Mouse (Mus musculus) lung, adult 18-20 months (tissue): ENCODE measurements at regions not wholly inside any gene's neighbourhood (a gene's known extent, or its start where the extent isn't known, plus 50 kb on each side); places are given as distances from the start of the nearest gene placed in this dataset.
A peak's percentile ranks its signal among the peaks of the same experiment; 100 is the strongest.

Experiments used
- DNase-seq, 2 experiments: peaks; one replicate each; pipeline ENCODE4 v3.0.0; 2022; ENCODE audit warnings: mixed read lengths in 2 of 2

GRCm38 (mm10) chr12:9934158-9934557, 364.2 kb downstream of the Osr1 start:
- peak; percentile 9 to 35 for DNase-seq

- no peak for DNase-seq
Observed at GRCm38 (mm10) chr12:9941357-9941756, 371.4 kb downstream of the Osr1 start.

- no peak for DNase-seq
Observed at GRCm38 (mm10) chr12:9941823-9942222, 371.9 kb downstream of the Osr1 start.

GRCm38 (mm10) chr12:9948784-9949183, 378.9 kb downstream of the Osr1 start:
- no peak for DNase-seq

GRCm38 (mm10) chr12:9952372-9952771, 382.5 kb downstream of the Osr1 start:
- DNase-seq, result no peak

GRCm38 (mm10) chr12:9954178-9954888, 384.4 kb downstream of the Osr1 start:
- DNase-seq, result no peak

- DNase-seq, result no peak
Observed at GRCm38 (mm10) chr12:9969390-9969789, 399.5 kb downstream of the Osr1 start.

GRCm38 (mm10) chr12:9970771-9971170, 399.0 kb upstream of the Nt5c1b start:
- DNase-seq, result no peak

GRCm38 (mm10) chr12:9978494-9979112, 391.2 kb upstream of the Nt5c1b start:
- peak in 1 of 2 experiments; percentile 24 for DNase-seq

- DNase-seq, result peak in 1 of 2 experiments; percentile 13
Observed at GRCm38 (mm10) chr12:9979113-9979507, 390.7 kb upstream of the Nt5c1b start.

- no peak for DNase-seq
Observed at GRCm38 (mm10) chr12:9991305-9991704, 378.5 kb upstream of the Nt5c1b start.

- DNase-seq, result no peak
Observed at GRCm38 (mm10) chr12:9995670-9996069, 374.1 kb upstream of the Nt5c1b start.

- DNase-seq, result no peak
Observed at GRCm38 (mm10) chr12:9996455-9997189, 373.2 kb upstream of the Nt5c1b start.

- no peak for DNase-seq
Observed at GRCm38 (mm10) chr12:9997190-9997561, 372.6 kb upstream of the Nt5c1b start.

GRCm38 (mm10) chr12:9997571-9997970, 372.2 kb upstream of the Nt5c1b start:
- no peak for DNase-seq

GRCm38 (mm10) chr12:9999933-10000332, 369.8 kb upstream of the Nt5c1b start:
- no peak for DNase-seq

GRCm38 (mm10) chr12:10008473-10008872, 361.3 kb upstream of the Nt5c1b start:
- no peak for DNase-seq

GRCm38 (mm10) chr12:10016710-10017581, 352.8 kb upstream of the Nt5c1b start:
- no peak for DNase-seq

GRCm38 (mm10) chr12:10035479-10035878, 334.3 kb upstream of the Nt5c1b start:
- DNase-seq, result no peak

GRCm38 (mm10) chr12:10062006-10062514, 307.7 kb upstream of the Nt5c1b start:
- no peak for DNase-seq

GRCm38 (mm10) chr12:10078341-10078740, 291.4 kb upstream of the Nt5c1b start:
- no peak for DNase-seq

- no peak for DNase-seq
Observed at GRCm38 (mm10) chr12:10079482-10079881, 290.3 kb upstream of the Nt5c1b start.
